Mouse (Mus musculus): Measurements from ENCODE around the gene Tas2r126. TPM values are rescaled to one million over a fixed set of nuclear protein-coding genes. Genes with fewer than 3 reads are reported as not detected.

Gene Tas2r126
- polyA plus RNA-seq (2014; fragmentation: Nextera tagmentation; extraction: Ambion mirVana): not detected in 2 replicates

DNA sequence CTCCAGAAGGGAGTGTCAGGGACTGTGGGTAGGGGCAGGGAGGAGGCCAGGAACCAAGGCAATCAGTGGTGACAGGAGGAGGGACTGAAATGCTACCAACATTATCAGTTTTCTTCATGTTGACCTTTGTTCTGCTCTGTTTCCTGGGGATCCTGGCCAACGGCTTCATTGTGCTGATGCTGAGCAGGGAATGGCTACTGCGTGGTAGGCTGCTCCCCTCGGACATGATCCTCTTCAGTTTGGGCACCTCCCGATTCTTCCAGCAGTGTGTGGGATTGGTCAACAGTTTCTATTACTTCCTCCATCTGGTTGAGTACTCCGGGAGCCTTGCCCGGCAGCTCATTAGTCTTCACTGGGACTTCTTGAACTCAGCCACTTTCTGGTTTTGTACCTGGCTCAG is at the start of gene Tas2r126:
Gene Tas2r126 (plus strand): TSS at position 90 of the 400 bp plus-strand sequence.
- no peaks in the 10 kb centered on the region for H3K9me3 ChIP-seq (ENCODE audit: control insufficient read depth, low read length)
- H3K27ac ChIP-seq (replicated peaks; ENCODE audit: low read depth, low read length): no peak within 1 kb of the TSS
- H3K4me1 ChIP-seq (ENCODE audit: control insufficient read depth, insufficient read depth, low read length): no peaks in the 10 kb centered on the region
- H3K4me2 ChIP-seq (ENCODE audit: low read depth, low read length): no peak within 1 kb of the TSS
- H3K27me3 ChIP-seq (replicated peaks; ENCODE audit: control insufficient read depth, insufficient read depth, low read length): no peaks in the 10 kb centered on the region
- ATAC-seq (ENCODE audit: low read depth) (no peak), DNase-seq (ENCODE audit: low spot score) (no peak)
- H3K9ac ChIP-seq (ENCODE audit: low read depth, low read length): no peak within 1 kb of the TSS
- 77% methylated on average over 6 of the region's 6 CpGs for WGBS
- no peak within 1 kb of the TSS for H3K4me3 ChIP-seq (ENCODE audit: low read depth, low read length)
- H3K36me3 ChIP-seq (ENCODE audit: control insufficient read depth, insufficient read depth, low read length): no peaks in the 10 kb centered on the region

DNA sequence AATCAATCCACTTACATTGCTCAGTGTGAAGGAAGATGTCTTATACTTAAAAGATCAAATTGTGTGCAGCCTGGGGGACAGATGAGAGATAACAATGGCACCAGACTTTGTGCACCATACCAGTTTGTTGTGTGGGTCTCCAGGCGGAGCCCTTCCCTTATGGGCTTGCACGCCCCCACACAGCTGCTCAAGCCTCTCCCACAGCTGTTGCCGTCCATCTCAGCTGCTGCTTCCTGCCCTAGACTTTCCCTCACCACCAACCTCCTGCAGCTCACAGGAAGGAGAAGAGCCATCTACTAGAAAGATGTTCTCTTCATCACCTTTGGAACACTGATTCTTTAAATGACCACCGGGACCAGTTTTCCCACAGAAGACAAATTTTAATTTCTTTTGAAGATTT is 48.7 kb upstream of the Tas2r126 start:
- H3K27ac ChIP-seq (replicated peaks; ENCODE audit: low read depth, low read length): no peak overlapping the region
- peak; percentile 86; the same call in 1 of the 2 replicates for ATAC-seq (ENCODE audit: low read depth)

DNA sequence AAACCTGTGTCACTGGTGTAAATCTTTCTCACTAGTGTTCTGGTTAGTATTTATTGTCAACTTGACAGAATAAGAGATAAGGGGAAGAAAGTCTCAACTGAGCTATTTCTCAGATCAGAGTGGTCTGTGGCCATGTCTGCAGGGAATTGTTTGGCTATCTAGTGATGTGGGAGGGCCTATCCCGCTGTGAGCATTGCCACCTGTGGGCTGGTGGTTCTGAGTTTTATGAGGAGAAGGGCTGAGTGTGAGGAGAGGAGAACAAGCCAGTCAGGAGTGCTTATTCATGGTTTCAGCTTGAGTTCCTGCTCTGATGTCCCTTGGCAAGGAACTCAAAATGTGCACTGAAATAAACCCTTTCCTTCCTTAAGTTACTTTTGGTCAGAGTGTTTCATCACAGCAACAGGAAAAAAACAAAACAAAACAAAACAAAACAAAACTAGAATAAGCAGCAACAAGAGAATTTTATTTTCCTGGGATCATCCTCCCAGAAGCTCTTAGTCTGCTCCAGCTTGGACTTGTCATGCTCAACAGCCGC is 42.5 kb upstream of the Tas2r126 start:
- WGBS: 40% methylated on average over 2 of the region's 2 CpGs
- Histone ChIP-seq H3K9me3 (ENCODE audit: control insufficient read depth, low read length) (no peaks in the 10 kb centered on the region), H3K9ac (ENCODE audit: low read depth, low read length) (no peak overlapping the region), H3K27ac (replicated peaks; ENCODE audit: low read depth, low read length) (no peak overlapping the region), H3K4me2 (ENCODE audit: low read depth, low read length) (no peak overlapping the region), H3K27me3 (replicated peaks; ENCODE audit: control insufficient read depth, insufficient read depth, low read length) (no peaks in the 10 kb centered on the region), H3K4me3 (ENCODE audit: low read depth, low read length) (no peak overlapping the region), H3K36me3 (ENCODE audit: control insufficient read depth, insufficient read depth, low read length) (no peaks in the 10 kb centered on the region), H3K4me1 (ENCODE audit: control insufficient read depth, insufficient read depth, low read length) (0 out of 2 replicates have a peak, but pooled peaks cover 4% of the 10 kb centered on the region)
- ATAC-seq (ENCODE audit: low read depth) (no peak), DNase-seq (ENCODE audit: low spot score) (no peak)

More for the DNA sequence above, 48.7 kb upstream of the Tas2r126 start:
- Histone ChIP-seq H3K9me3 (ENCODE audit: control insufficient read depth, low read length) (no peaks in the 10 kb centered on the region), H3K36me3 (ENCODE audit: control insufficient read depth, insufficient read depth, low read length) (no peaks in the 10 kb centered on the region), H3K4me2 (ENCODE audit: low read depth, low read length) (no peak overlapping the region), H3K9ac (ENCODE audit: low read depth, low read length) (no peak overlapping the region), H3K4me1 (ENCODE audit: control insufficient read depth, insufficient read depth, low read length) (no peaks in the 10 kb centered on the region), H3K27me3 (replicated peaks; ENCODE audit: control insufficient read depth, insufficient read depth, low read length) (no peaks in the 10 kb centered on the region), H3K4me3 (ENCODE audit: low read depth, low read length) (no peak overlapping the region)
- peak; percentile 66 for DNase-seq (ENCODE audit: low spot score)
- WGBS: 67% methylated on average over 4 of the region's 4 CpGs

DNA sequence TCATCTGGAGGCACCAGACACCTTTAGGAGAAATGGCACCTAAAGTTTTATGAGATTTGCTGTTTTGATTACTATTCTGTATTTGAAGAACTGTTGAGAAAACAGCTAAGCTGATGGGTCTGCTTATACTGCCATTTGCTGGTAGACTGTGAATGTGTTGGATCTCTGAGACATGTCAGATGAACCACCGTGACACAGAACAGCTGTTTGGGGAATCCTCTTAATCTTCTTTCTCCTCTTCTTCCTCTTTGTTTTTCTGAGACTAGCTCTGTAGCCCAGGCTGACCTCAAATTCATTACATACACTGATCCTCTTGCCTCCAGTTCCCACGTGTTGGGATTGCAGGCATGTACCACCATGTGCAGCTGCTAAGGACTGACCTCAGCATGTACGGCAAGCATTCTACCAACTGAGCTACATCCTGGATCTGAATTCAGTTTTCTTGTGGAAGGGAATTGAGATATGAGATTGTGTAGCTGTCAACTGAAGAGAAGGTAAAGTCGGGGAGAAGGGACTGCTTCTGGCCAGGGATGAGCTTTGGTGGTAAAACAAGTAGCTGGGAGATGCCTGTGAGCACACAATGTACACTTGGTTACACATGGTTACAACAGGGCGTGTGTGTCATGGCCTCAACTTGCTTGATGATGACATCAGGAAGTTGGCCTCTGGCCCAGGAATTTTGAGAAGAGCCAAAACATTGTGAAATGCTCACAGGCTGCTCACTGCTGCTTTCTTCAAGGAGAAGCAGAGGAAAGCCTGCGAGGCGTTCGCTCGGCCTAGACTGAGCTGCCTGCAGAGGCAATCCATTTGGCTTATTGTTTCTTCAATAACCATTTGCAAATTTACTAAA is 38.1 kb upstream of the Tas2r126 start:
- H3K9me3 ChIP-seq (ENCODE audit: control insufficient read depth, low read length): no peaks in the 10 kb centered on the region
- WGBS: 46% methylated on average over 9 of the region's 9 CpGs
- no peak overlapping the region for H3K4me2 ChIP-seq (ENCODE audit: low read depth, low read length)
- no peaks in the 10 kb centered on the region for H3K27me3 ChIP-seq (replicated peaks; ENCODE audit: control insufficient read depth, insufficient read depth, low read length)
- H3K4me1 ChIP-seq (ENCODE audit: control insufficient read depth, insufficient read depth, low read length): 0 out of 2 replicates have a peak, but pooled peaks cover 4% of the 10 kb centered on the region
- H3K36me3 ChIP-seq (ENCODE audit: control insufficient read depth, insufficient read depth, low read length): no peaks in the 10 kb centered on the region
- ATAC-seq (ENCODE audit: low read depth): peak; percentile 86
- no peak overlapping the region for H3K4me3 ChIP-seq (ENCODE audit: low read depth, low read length)
- peak; percentile 84 for DNase-seq (ENCODE audit: low spot score)
- H3K27ac ChIP-seq (replicated peaks; ENCODE audit: low read depth, low read length): no peak overlapping the region
- no peak overlapping the region for H3K9ac ChIP-seq (ENCODE audit: low read depth, low read length)

DNA sequence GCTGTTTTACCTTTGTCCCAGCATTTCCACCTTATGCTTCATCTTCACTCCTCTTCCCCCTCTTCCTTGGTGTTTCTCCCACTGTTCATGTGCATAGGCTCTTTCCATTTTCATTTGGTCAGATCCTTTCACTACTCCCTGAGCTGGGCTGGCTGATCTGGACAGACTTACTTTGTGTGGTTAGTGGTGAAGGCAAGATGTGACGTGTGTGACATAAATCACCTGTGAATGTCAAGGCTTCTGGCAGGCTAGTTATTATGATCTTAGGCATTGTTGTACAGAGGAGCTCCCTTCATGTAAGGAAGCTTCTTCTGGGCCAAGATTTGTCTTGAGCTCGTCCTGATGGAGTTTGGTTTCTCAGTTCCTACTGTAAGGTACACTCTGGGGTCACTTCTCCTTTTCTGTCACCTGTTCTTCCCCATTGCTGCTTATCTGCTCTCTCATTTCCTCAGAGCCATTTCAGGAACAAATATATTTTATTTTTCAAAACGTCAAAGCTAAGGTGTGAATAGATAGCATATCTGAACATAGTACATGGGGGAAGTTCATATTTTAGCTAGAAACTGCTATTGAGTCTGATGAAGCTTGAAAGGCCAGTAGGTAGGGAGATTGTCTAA is 37.2 kb upstream of the Tas2r126 start:
- DNase-seq (ENCODE audit: low spot score) (no peak), ATAC-seq (ENCODE audit: low read depth) (no peak)
- H3K4me1 ChIP-seq (ENCODE audit: control insufficient read depth, insufficient read depth, low read length): 0 out of 2 replicates have a peak, but pooled peaks cover 4% of the 10 kb centered on the region
- H3K9me3 ChIP-seq (ENCODE audit: control insufficient read depth, low read length): no peaks in the 10 kb centered on the region
- 80% methylated on average over 3 of the region's 3 CpGs for WGBS
- no peak overlapping the region for H3K4me2 ChIP-seq (ENCODE audit: low read depth, low read length)
- no peaks in the 10 kb centered on the region for H3K27me3 ChIP-seq (replicated peaks; ENCODE audit: control insufficient read depth, insufficient read depth, low read length)
- no peaks in the 10 kb centered on the region for H3K36me3 ChIP-seq (ENCODE audit: control insufficient read depth, insufficient read depth, low read length)
- H3K4me3 ChIP-seq (ENCODE audit: low read depth, low read length): no peak overlapping the region
- H3K27ac ChIP-seq (replicated peaks; ENCODE audit: low read depth, low read length): no peak overlapping the region
- H3K9ac ChIP-seq (ENCODE audit: low read depth, low read length): no peak overlapping the region

DNA sequence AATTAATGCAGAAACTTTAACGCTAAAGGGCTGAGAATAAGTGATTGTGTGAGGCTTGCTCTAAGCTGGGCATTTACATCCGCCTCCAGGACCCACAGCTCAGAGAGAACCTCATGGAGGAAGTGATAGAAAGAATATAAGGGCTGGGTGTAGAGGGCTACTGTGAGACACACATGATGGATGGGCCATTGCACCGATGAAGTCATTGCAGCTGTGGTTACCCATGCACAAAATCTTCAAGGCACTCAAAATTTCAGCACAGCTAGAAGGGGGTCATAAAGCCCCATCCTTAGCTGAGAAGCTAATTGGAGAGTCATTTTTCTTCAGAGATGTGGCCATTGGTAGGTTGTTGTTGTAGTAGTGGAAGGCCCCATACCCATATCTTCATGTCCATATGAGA is 36.0 kb upstream of the Tas2r126 start:
- Histone ChIP-seq H3K4me1 (ENCODE audit: control insufficient read depth, insufficient read depth, low read length) (0 out of 2 replicates have a peak, but pooled peaks cover 4% of the 10 kb centered on the region), H3K4me2 (ENCODE audit: low read depth, low read length) (no peak overlapping the region), H3K4me3 (ENCODE audit: low read depth, low read length) (no peak overlapping the region), H3K9me3 (ENCODE audit: control insufficient read depth, low read length) (no peaks in the 10 kb centered on the region), H3K27me3 (replicated peaks; ENCODE audit: control insufficient read depth, insufficient read depth, low read length) (no peaks in the 10 kb centered on the region), H3K9ac (ENCODE audit: low read depth, low read length) (no peak overlapping the region), H3K36me3 (ENCODE audit: control insufficient read depth, insufficient read depth, low read length) (no peaks in the 10 kb centered on the region), H3K27ac (replicated peaks; ENCODE audit: low read depth, low read length) (no peak overlapping the region)
- DNase-seq (ENCODE audit: low spot score): no peak
- ATAC-seq (ENCODE audit: low read depth): no peak
- WGBS: 90% methylated on average over 3 of the region's 3 CpGs

DNA sequence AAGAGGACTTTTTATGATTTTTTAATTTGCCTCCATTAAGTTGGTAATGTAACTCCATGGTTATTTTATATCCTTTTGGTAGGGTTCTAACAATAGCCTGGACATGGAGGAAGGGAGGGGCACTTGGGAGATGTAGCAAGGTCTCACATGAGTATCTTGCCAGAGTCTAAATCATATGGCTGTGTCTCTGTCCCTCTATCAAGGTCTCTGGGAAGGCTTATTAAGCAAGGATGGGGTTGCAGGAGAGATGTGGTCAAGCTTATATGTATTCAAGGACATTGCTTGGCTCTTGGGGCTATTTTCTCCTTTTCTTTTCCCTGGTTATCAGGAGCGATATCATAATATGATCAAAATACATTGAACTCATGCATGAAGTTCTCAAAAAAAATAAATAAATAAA is 35.3 kb upstream of the Tas2r126 start:
- Histone ChIP-seq H3K36me3 (ENCODE audit: control insufficient read depth, insufficient read depth, low read length) (no peaks in the 10 kb centered on the region), H3K9me3 (ENCODE audit: control insufficient read depth, low read length) (no peaks in the 10 kb centered on the region), H3K27me3 (replicated peaks; ENCODE audit: control insufficient read depth, insufficient read depth, low read length) (no peaks in the 10 kb centered on the region), H3K27ac (replicated peaks; ENCODE audit: low read depth, low read length) (no peak overlapping the region), H3K9ac (ENCODE audit: low read depth, low read length) (no peak overlapping the region), H3K4me1 (ENCODE audit: control insufficient read depth, insufficient read depth, low read length) (0 out of 2 replicates have a peak, but pooled peaks cover 4% of the 10 kb centered on the region), H3K4me3 (ENCODE audit: low read depth, low read length) (no peak overlapping the region), H3K4me2 (ENCODE audit: low read depth, low read length) (no peak overlapping the region)
- no peak for ATAC-seq (ENCODE audit: low read depth)
- 93% methylated on average over 1 of the region's 1 CpGs for WGBS
- no peak for DNase-seq (ENCODE audit: low spot score)

DNA sequence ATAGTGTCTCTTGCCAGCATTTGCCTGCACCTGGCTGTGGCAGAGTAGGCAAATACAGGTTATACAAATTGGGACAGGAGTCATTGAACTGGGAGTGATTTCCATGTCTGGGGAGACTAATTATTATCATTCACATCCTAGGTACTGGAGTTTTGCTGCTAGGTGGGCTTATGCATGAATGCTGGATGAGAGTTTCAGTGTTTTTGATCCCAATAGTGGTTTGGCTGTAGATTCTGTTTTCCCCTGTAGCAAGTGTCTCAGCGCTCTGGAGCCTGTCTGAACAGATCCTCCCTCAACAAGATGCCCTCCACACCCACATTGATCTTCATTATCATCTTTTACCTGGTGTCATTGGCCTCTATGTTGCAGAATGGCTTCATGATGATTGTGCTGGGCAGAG is 34.4 kb upstream of the Tas2r126 start, which contains the start of gene Tas2r143:
Gene Tas2r143 (plus strand): TSS at position 301 of the 400 bp plus-strand sequence.
- Histone ChIP-seq H3K27ac (replicated peaks; ENCODE audit: low read depth, low read length) (no peak within 1 kb of the TSS), H3K4me2 (ENCODE audit: low read depth, low read length) (no peak within 1 kb of the TSS), H3K36me3 (ENCODE audit: control insufficient read depth, insufficient read depth, low read length) (no peaks in the 10 kb centered on the region), H3K9me3 (ENCODE audit: control insufficient read depth, low read length) (no peaks in the 10 kb centered on the region), H3K4me1 (ENCODE audit: control insufficient read depth, insufficient read depth, low read length) (0 out of 2 replicates have a peak, but pooled peaks cover 4% of the 10 kb centered on the region), H3K4me3 (ENCODE audit: low read depth, low read length) (no peak within 1 kb of the TSS), H3K9ac (ENCODE audit: low read depth, low read length) (no peak within 1 kb of the TSS), H3K27me3 (replicated peaks; ENCODE audit: control insufficient read depth, insufficient read depth, low read length) (no peaks in the 10 kb centered on the region)
- ATAC-seq (ENCODE audit: low read depth): no peak
- 81% methylated on average over 1 of the region's 1 CpGs for WGBS
- DNase-seq (ENCODE audit: low spot score): no peak
